ENCODE assay signal across 8 mouse cellular contexts in genomic region chr17:81669816-81670691, GRCm38 (mm10).
DNase-seq lines count a peak whose midpoint lies in the region; ATAC-seq and TF ChIP-seq lines count a peak whose summit lies in the region.

No protein-coding gene starts in this region.

- ATAC-seq in hindbrain, embryonic 11.5 days (ENCODE audit: low FRiP score) = peak; percentile 82
- peak; percentile 87 for ATAC-seq in lung, postnatal 0 days

- peak; percentile 71 for DNase-seq in R1 (ENCODE audit: low read depth, low spot score)
- DNase-seq in cerebellum, adult 9-11 months = peak; percentile 77
- DNase-seq in frontal cortex, postnatal 14 days (ENCODE audit: low spot score in 2 of 2) = peak; percentile 39 to 59
- DNase-seq in hindbrain, embryonic 11.5 days (ENCODE audit: low spot score) = peak; percentile 82
- peak; percentile 62 to 67 for DNase-seq in layer of hippocampus, postnatal 25 days (ENCODE audit: extremely low spot score in 1 of 2, low spot score in 1 of 2)
- peak; percentile 80 for DNase-seq in lung, postnatal 0 days (ENCODE audit: low spot score)
- DNase-seq in retina, embryonic 14.5 days (ENCODE audit: low spot score) = peak; percentile 75
- no peak for DNase-seq in T-cell, adult 2 months (ENCODE audit: low spot score)

- no peak for TF ChIP-seq CTCF in lung, postnatal 0 days (IDR thresholded peaks at IDR 0.05)

- no peaks in the 10 kb centered on the region; the same call in 1 of the 2 replicates for H3K4me1 ChIP-seq in hindbrain, embryonic 11.5 days (replicated peaks; ENCODE audit: control insufficient read depth, insufficient read depth, low read length)
- no peaks in the 10 kb centered on the region; the same call in 1 of the 2 replicates for H3K4me1 ChIP-seq in lung, postnatal 0 days (ENCODE audit: insufficient read depth, low read depth, low read length)

- WGBS in hindbrain, embryonic 11.5 days = under 1% methylated on average over 51 of the region's 84 CpGs
- WGBS in lung, postnatal 0 days = under 1% methylated on average over 44 of the region's 84 CpGs

- peak overlapping the region; percentile 61 for H3K4me3 ChIP-seq in hindbrain, embryonic 11.5 days (ENCODE audit: low read depth, low read length)
- H3K4me3 ChIP-seq in lung, postnatal 0 days (ENCODE audit: low read depth, low read length) = peak overlapping the region; percentile 73

- peak overlapping the region; percentile 90 for H3K9ac ChIP-seq in hindbrain, embryonic 11.5 days (ENCODE audit: low read depth, low read length)
- peak overlapping the region; percentile 54 for H3K9ac ChIP-seq in lung, postnatal 0 days (replicated peaks; ENCODE audit: low read depth)

- TF ChIP-seq EP300 in lung, postnatal 0 days (IDR thresholded peaks at IDR 0.05) = no peak

- peak overlapping the region; percentile 94 for H3K4me2 ChIP-seq in hindbrain, embryonic 11.5 days (replicated peaks; ENCODE audit: low read depth, low read length)
- H3K4me2 ChIP-seq in lung, postnatal 0 days (replicated peaks; ENCODE audit: low read depth, low read length) = peak overlapping the region; percentile 94

- no peaks in the 10 kb centered on the region for H3K9me3 ChIP-seq in hindbrain, embryonic 11.5 days (ENCODE audit: control insufficient read depth, low read length)
- H3K9me3 ChIP-seq in lung, postnatal 0 days (ENCODE audit: low read length) = no peaks in the 10 kb centered on the region

- H3K27ac ChIP-seq in hindbrain, embryonic 11.5 days (ENCODE audit: low read depth, low read length) = peak overlapping the region; percentile 88
- peak overlapping the region; percentile 69 for H3K27ac ChIP-seq in lung, postnatal 0 days (ENCODE audit: low read length)

- H3K36me3 ChIP-seq in hindbrain, embryonic 11.5 days (ENCODE audit: control insufficient read depth, insufficient read depth, low read length) = no peaks in the 10 kb centered on the region
- no peaks in the 10 kb centered on the region for H3K36me3 ChIP-seq in lung, postnatal 0 days (ENCODE audit: insufficient read depth, low read length)

- H3K27me3 ChIP-seq in hindbrain, embryonic 11.5 days (ENCODE audit: control insufficient read depth, insufficient read depth, low read length) = peaks cover 12% of the 10 kb centered on the region
- H3K27me3 ChIP-seq in lung, postnatal 0 days (replicated peaks; ENCODE audit: insufficient read depth, low read length) = no peaks in the 10 kb centered on the region
